Mouse (Mus musculus) forebrain, embryonic 12.5 days (tissue): ENCODE measurements around the gene Gipc2. TPM values are rescaled to one million over a fixed set of nuclear protein-coding genes. Genes with fewer than 3 reads are reported as not detected.
A peak's percentile ranks its signal among the peaks of the same experiment; 100 is the strongest.

Experiments used
- ATAC-seq: fragments of 200-750 bp; cut with Nextera tagmentation; 2 replicates; pipeline ENCODE4 v1.8.0; 2017; ENCODE audit warnings: moderate TSS enrichment; ENCODE audit not compliant: low FRiP score
- H3K27ac ChIP-seq: fragments of 300-500 bp; sonication (generic); 2 replicates; pipeline ENCODE4 v1.5.1; 2016; ENCODE audit warnings: mild to moderate bottlenecking
- H3K27me3 ChIP-seq: fragments of 300-500 bp; sonication (generic); 2 replicates; pipeline ENCODE4 v1.6.1; 2016; ENCODE audit warnings: mild to moderate bottlenecking
- H3K36me3 ChIP-seq: fragments of 300-500 bp; sonication (generic); replicated peaks from 2 replicates; pipeline ENCODE4 v1.6.1; 2016; ENCODE audit warnings: mild to moderate bottlenecking
- H3K4me1 ChIP-seq: fragments of 300-500 bp; sonication (generic); 2 replicates; pipeline ENCODE4 v1.6.1; 2016
- H3K4me2 ChIP-seq: fragments of 300-500 bp; sonication (generic); 2 replicates; pipeline ENCODE4 v1.6.1; 2016; ENCODE audit warnings: mild to moderate bottlenecking, moderate library complexity
- H3K4me3 ChIP-seq: fragments of 300-500 bp; sonication (generic); replicated peaks from 2 replicates; pipeline ENCODE4 v1.5.1; 2016; ENCODE audit warnings: mild to moderate bottlenecking
- H3K9ac ChIP-seq: fragments of 300-500 bp; sonication (generic); 2 replicates; pipeline ENCODE4 v1.6.1; 2016; ENCODE audit warnings: mild to moderate bottlenecking
- H3K9me3 ChIP-seq: fragments of 300-500 bp; sonication (generic); 2 replicates; pipeline ENCODE4 v1.6.1; 2016
- WGBS: fragments of 180-500 bp; shearing (Covaris S2); methylation state at CpG from one replicate; pipeline ENCODE4 v1.1.7; 2016; 5-methylcytosine and 5-hydroxymethylcytosine counted together
- polyA plus RNA-seq: library from polyadenylated mRNA; unstranded; fragments of >200 nt; fragmentation: Nextera tagmentation; extraction: Ambion mirVana; gene quantifications from 2 replicates; pipeline ENCODE4 v1.2.1, GENCODE M21; 2016

Gene Gipc2
- polyA plus RNA-seq, 1 experiment from 2014 or later = 1.4 TPM

DNA sequence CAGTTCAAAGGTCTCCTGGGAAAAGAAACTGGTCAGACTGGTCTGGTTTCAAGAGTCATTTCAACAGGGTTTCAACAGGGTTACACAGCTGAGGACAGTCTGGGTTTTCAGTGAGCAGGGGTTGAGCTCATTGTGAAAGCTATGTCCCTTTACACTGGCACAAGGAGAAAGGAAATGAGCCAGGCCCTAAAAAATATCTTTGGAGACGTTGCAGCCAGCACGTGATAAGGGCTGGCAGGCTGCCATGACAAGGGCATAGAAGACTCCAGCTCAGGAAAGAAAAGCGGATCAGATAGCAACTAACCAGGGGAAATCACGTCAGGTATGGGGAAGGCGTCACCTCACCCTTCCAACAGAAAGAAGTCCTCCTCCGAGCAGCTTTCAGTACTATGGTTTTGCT is 43.9 kb downstream of the Gipc2 start:
- Histone ChIP-seq H3K36me3 (no peaks in the 10 kb centered on the region), H3K9me3 (no peaks in the 10 kb centered on the region), H3K4me3 (no peak overlapping the region), H3K27me3 (no peaks in the 10 kb centered on the region), H3K4me1 (no peaks in the 10 kb centered on the region), H3K27ac (no peak overlapping the region), H3K9ac (no peak overlapping the region), H3K4me2 (no peak overlapping the region)
- no peak for ATAC-seq
- 73% methylated on average over 6 of the region's 6 CpGs for WGBS

DNA sequence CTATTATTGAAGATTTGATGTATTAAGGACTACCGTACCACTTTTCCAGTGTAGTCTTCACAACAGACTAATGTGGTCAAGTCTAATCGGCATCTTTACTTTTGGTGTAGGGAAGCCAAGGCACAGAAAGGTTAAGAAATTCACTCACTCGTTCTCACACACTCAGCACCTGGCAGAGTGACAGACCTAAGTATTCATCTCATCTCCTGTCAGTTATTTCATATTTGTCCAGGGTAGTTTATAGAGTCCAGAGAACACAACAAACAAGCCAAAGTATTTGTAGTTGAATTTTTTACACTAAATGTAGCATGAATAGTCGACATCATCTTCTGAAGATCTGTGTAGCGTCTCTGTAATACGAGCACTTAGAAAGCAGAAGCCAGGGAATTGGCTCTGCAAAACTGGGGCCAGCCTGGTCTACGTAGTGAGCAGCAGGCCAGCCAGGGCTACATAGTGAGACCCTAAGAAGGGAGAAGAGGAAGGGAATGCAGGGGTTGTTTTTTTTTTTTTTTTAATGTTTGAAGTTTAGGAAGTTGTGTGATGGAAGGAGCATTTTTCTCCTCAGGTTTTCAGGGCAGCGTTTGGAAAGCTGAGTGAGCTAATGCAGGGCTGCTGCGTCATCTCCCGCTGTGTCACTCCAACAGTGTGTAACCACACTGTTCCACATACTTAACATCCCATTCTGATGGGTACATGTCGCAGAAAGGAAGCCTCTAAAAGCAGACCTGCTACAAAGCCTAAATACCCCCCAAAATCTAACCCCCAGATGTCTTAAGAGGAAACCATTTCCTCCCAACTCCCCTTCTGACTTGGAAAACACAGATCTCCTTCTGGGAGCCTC is 44.6 kb downstream of the Gipc2 start:
- no peaks in the 10 kb centered on the region for H3K4me1 ChIP-seq
- H3K36me3 ChIP-seq = no peaks in the 10 kb centered on the region
- no peak overlapping the region for H3K4me2 ChIP-seq
- no peak overlapping the region for H3K9ac ChIP-seq
- H3K4me3 ChIP-seq = no peak overlapping the region
- no peaks in the 10 kb centered on the region for H3K27me3 ChIP-seq
- H3K9me3 ChIP-seq = no peaks in the 10 kb centered on the region
- no peak for ATAC-seq
- H3K27ac ChIP-seq = no peak overlapping the region
- WGBS = 88% methylated on average over 11 of the region's 11 CpGs

DNA sequence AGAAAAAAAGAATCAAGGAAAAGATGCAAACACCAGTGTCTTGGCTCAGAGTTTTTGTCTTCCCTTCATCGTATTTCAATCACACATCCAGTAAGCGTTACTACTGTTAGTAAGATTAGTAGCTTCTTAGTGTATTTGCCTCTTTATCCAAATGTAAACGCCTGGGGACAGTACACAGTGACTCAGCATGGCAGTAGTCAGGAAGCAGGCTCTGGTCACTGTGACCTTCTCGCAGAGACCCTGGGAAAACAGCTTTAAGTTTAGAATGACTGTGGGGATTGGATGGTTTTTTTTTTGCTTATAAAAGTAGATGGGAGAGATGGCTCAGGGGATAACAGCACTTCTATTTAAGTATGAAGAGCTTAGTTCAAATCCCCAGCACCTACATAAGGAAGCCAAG is 46.0 kb downstream of the Gipc2 start:
- Histone ChIP-seq H3K27ac (no peak overlapping the region), H3K4me3 (no peak overlapping the region), H3K9ac (no peak overlapping the region), H3K4me1 (no peaks in the 10 kb centered on the region), H3K4me2 (no peak overlapping the region), H3K9me3 (no peaks in the 10 kb centered on the region), H3K27me3 (no peaks in the 10 kb centered on the region), H3K36me3 (no peaks in the 10 kb centered on the region)
- 73% methylated on average over 4 of the region's 4 CpGs for WGBS
- no peak for ATAC-seq

DNA sequence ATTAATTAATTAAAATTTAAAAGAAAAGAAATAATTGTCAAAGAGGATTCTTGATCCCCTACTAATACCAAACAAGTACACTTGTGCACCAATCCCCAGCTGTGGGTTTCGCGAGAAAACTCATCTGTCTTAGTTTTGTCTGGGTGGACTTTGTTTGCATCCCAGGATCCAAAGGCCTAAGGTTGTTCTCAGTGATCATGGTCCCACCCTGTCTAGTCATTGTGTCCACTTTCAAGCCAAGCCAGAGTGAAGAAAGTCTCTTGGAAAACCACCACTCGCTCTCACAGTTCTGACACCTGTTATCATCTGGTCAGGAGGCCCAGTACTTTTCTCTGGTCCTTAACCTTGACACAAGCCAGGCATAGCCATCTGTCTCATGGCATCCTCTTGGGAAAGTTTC is 48.1 kb downstream of the Gipc2 start:
- Histone ChIP-seq H3K4me2 (no peak overlapping the region), H3K9me3 (no peaks in the 10 kb centered on the region), H3K4me3 (no peak overlapping the region), H3K9ac (no peak overlapping the region), H3K27me3 (no peaks in the 10 kb centered on the region), H3K36me3 (no peaks in the 10 kb centered on the region), H3K4me1 (peaks cover 4% of the 10 kb centered on the region; the same call in 1 of the 2 replicates), H3K27ac (no peak overlapping the region)
- ATAC-seq = no peak
- WGBS = 93% methylated on average over 3 of the region's 3 CpGs

GRCm38 (mm10) chr3:152116140-152116539 is 49.9 kb downstream of the Gipc2 start:
- peaks cover 4% of the 10 kb centered on the region; the same call in 1 of the 2 replicates for H3K4me1 ChIP-seq
- H3K4me3 ChIP-seq = no peak overlapping the region
- no peak overlapping the region for H3K27ac ChIP-seq
- no peak overlapping the region for H3K9ac ChIP-seq
- no peaks in the 10 kb centered on the region for H3K9me3 ChIP-seq
- WGBS = 87% methylated on average over 3 of the region's 3 CpGs
- no peaks in the 10 kb centered on the region for H3K36me3 ChIP-seq
- no peak for ATAC-seq
- H3K4me2 ChIP-seq = no peak overlapping the region
- no peaks in the 10 kb centered on the region for H3K27me3 ChIP-seq

GRCm38 (mm10) chr3:152114786-152115185 is 51.2 kb downstream of the Gipc2 start:
- peak; percentile 65; the same call in 1 of the 2 replicates for ATAC-seq
- no peaks in the 10 kb centered on the region for H3K36me3 ChIP-seq
- H3K27me3 ChIP-seq = no peaks in the 10 kb centered on the region; the same call in 1 of the 2 replicates
- no peaks in the 10 kb centered on the region for H3K9me3 ChIP-seq
- WGBS = 66% methylated on average over 10 of the region's 10 CpGs
- no peak overlapping the region for H3K9ac ChIP-seq
- peaks cover 4% of the 10 kb centered on the region; the same call in 1 of the 2 replicates for H3K4me1 ChIP-seq
- no peak overlapping the region for H3K4me3 ChIP-seq
- no peak overlapping the region for H3K4me2 ChIP-seq
- no peak overlapping the region for H3K27ac ChIP-seq

GRCm38 (mm10) chr3:152114222-152114621 is 51.8 kb downstream of the Gipc2 start:
- no peak overlapping the region for H3K9ac ChIP-seq
- peaks cover 4% of the 10 kb centered on the region; the same call in 1 of the 2 replicates for H3K4me1 ChIP-seq
- peaks cover 4% of the 10 kb centered on the region for H3K27me3 ChIP-seq
- H3K27ac ChIP-seq = no peak overlapping the region
- 76% methylated on average over 4 of the region's 4 CpGs for WGBS
- H3K4me3 ChIP-seq = no peak overlapping the region
- H3K9me3 ChIP-seq = no peaks in the 10 kb centered on the region
- H3K36me3 ChIP-seq = no peaks in the 10 kb centered on the region
- ATAC-seq = no peak
- H3K4me2 ChIP-seq = no peak overlapping the region

DNA sequence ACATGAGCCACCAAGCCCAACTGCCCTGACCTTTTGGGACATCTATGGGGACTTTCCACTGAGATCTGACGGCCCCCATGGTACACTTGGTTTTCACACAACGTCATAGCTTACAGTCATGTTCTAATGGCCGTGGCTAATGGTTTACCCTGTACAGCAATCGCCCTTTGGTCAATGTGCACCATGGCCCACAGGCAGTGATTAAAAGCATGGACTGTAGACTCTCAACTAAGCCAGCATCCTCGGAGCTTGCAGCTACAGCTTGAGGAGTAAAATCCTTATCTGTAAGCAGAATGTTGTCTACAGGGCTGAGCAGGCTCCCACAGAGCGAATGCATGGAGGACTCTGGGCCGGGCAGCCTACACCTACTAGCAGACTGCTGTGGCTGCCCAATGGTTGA is 52.5 kb downstream of the Gipc2 start:
- Histone ChIP-seq H3K27me3 (peaks cover 11% of the 10 kb centered on the region), H3K27ac (no peak overlapping the region), H3K9me3 (no peaks in the 10 kb centered on the region), H3K9ac (no peak overlapping the region), H3K36me3 (no peaks in the 10 kb centered on the region), H3K4me3 (no peak overlapping the region), H3K4me2 (no peak overlapping the region), H3K4me1 (peaks cover 4% of the 10 kb centered on the region; the same call in 1 of the 2 replicates)
- whole genome bisulfite sequencing = 76% methylated on average over 7 of the region's 7 CpGs
- ATAC-seq = no peak

DNA sequence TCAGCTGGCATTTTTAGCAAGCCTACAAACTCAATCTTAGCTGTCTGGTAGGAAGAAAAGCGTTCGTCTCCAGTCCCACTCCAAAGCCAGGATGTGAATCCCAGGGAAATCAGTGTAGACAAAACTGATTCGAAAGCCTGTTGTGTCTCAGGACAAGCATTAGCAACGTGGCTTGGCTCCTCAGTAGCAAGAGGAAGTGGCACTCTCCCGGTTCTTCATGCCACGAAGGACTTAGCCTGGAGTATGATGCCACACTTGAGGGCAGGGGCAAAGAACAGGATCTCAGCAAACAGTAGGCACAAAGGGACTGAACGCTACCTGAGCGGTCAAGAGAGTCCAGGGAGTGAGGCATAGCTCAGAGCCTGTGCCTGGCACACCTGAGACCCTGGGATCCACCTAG is 53.4 kb downstream of the Gipc2 start:
- peaks cover 5% of the 10 kb centered on the region; the same call in 1 of the 2 replicates for H3K4me1 ChIP-seq
- peaks cover 17% of the 10 kb centered on the region for H3K27me3 ChIP-seq
- no peak overlapping the region for H3K4me2 ChIP-seq
- no peak overlapping the region for H3K9ac ChIP-seq
- ATAC-seq = no peak
- WGBS = 86% methylated on average over 8 of the region's 8 CpGs
- no peak overlapping the region for H3K4me3 ChIP-seq
- H3K27ac ChIP-seq = no peak overlapping the region
- H3K9me3 ChIP-seq = no peaks in the 10 kb centered on the region
- H3K36me3 ChIP-seq = no peaks in the 10 kb centered on the region

DNA sequence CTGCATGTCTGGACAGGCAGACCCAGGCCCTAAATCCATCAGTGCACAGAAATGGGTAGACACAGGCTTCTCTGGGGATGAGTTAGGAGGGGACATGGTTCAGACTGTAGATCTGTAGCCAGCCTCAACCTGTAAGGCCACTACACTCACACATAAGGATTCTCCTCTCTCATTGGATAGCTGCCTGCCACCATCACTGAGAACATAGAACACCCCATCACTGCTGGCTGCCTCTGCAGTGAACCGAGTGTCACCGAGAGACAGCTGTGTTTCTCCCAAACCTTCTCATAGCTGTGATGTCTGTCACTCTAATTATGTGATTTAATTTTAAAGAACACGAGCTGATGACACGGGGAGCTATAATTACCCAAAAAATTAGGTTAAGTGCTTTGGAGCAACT is 54.5 kb downstream of the Gipc2 start:
- 64% methylated on average over 4 of the region's 4 CpGs for WGBS
- Histone ChIP-seq H3K9me3 (no peaks in the 10 kb centered on the region), H3K9ac (no peak overlapping the region), H3K4me1 (peaks cover 15% of the 10 kb centered on the region), H3K4me2 (no peak overlapping the region), H3K4me3 (no peak overlapping the region), H3K36me3 (no peaks in the 10 kb centered on the region), H3K27me3 (peaks cover 23% of the 10 kb centered on the region), H3K27ac (no peak overlapping the region)
- no peak for ATAC-seq

DNA sequence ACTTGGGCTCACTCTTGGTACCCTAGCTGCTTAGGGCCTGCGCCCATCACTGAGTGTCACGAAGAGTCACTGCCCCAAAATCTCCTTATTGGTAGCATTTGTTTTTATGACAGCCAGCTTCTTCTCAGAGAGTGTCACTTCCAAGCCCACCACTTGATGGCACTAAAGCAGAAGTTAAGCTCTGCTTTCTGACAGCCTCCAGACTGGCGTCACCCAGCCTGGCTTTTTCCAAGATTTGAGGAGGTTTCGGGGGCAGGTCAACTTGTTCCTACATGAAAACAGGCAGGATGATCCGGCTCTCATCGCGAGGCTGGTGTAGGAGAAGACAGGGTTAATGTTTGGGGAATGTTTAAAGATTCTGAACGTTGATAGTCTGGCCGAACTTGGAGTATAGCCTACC is 54.9 kb downstream of the Gipc2 start:
- ATAC-seq = 0 out of 2 replicates have a peak, but pooled peaks have one; percentile 9
- no peaks in the 10 kb centered on the region for H3K36me3 ChIP-seq
- no peak overlapping the region for H3K4me2 ChIP-seq
- WGBS = 22% methylated on average over 9 of the region's 9 CpGs
- H3K27ac ChIP-seq = no peak overlapping the region
- no peaks in the 10 kb centered on the region for H3K9me3 ChIP-seq
- H3K4me3 ChIP-seq = no peak overlapping the region
- no peak overlapping the region for H3K9ac ChIP-seq
- H3K4me1 ChIP-seq = peaks cover 19% of the 10 kb centered on the region
- H3K27me3 ChIP-seq = peaks cover 26% of the 10 kb centered on the region

DNA sequence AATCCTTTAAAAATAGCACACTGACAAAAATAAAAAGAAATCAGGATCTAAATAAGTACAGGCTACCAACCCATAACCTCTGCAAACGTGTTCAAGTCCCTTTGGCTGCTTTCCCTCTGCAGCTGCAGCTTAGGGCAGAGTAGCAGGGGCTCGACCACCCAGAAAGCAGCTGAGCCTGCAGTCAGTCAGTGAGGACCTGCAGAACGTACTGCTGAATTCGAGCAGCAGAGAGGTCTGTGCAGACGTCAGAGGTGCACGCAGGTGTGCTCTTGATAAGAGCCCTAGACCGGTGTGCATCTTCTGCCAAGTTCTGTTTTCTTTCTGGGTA is 56.8 kb downstream of the Gipc2 start:
- WGBS = 34% methylated on average over 7 of the region's 7 CpGs

More for the DNA sequence above, 56.8 kb downstream of the Gipc2 start:
- Histone ChIP-seq H3K9ac (no peak overlapping the region), H3K27me3 (peaks cover 42% of the 10 kb centered on the region), H3K27ac (no peak overlapping the region), H3K36me3 (no peaks in the 10 kb centered on the region), H3K4me1 (peaks cover 17% of the 10 kb centered on the region), H3K4me2 (no peak overlapping the region), H3K9me3 (no peaks in the 10 kb centered on the region), H3K4me3 (no peak overlapping the region)
- ATAC-seq = no peak
